Mouse (Mus musculus) hindbrain, embryonic 11.5 days (tissue): ENCODE measurements around the gene Nkx2-5. TPM values are rescaled to one million over a fixed set of nuclear protein-coding genes. Genes with fewer than 3 reads are reported as not detected.

ENCODE experiments used
- ATAC-seq: fragments of 200-750 bp; cut with Nextera tagmentation; 2 replicates; pipeline ENCODE4 v1.8.0; 2017; ENCODE audit warnings: mild to moderate bottlenecking, moderate TSS enrichment, moderate library complexity; ENCODE audit not compliant: low FRiP score
- DNase-seq: peaks from one replicate; pipeline ENCODE4 v3.0.0-alpha.2; 2015; ENCODE audit warnings: low spot score
- H3K27ac ChIP-seq: fragments of 300-500 bp; sonication (generic); 2 replicates; pipeline ENCODE4 v1.5.1; 2014; ENCODE audit warnings: mild to moderate bottlenecking, low read depth, low read length
- H3K27me3 ChIP-seq: fragments of 300-500 bp; sonication (generic); 2 replicates; pipeline ENCODE4 v1.6.1; 2014; ENCODE audit warnings: mild to moderate bottlenecking, low read length, moderate library complexity, mixed read lengths; ENCODE audit not compliant: control insufficient read depth, insufficient read depth
- H3K36me3 ChIP-seq: fragments of 300-500 bp; sonication (generic); 2 replicates; pipeline ENCODE4 v1.6.1; 2014; ENCODE audit warnings: mild to moderate bottlenecking, low read length, moderate library complexity, mixed read lengths; ENCODE audit not compliant: control insufficient read depth, insufficient read depth
- H3K4me1 ChIP-seq: fragments of 300-500 bp; sonication (generic); replicated peaks from 2 replicates; pipeline ENCODE4 v1.6.1; 2014; ENCODE audit warnings: low read length, mixed read lengths; ENCODE audit not compliant: control insufficient read depth, insufficient read depth
- H3K4me2 ChIP-seq: fragments of 300-500 bp; sonication (generic); replicated peaks from 2 replicates; pipeline ENCODE4 v1.6.1; 2014; ENCODE audit warnings: mild to moderate bottlenecking, low read depth, low read length
- H3K4me3 ChIP-seq: fragments of 300-500 bp; sonication (generic); 2 replicates; pipeline ENCODE4 v1.5.1; 2014; ENCODE audit warnings: low read depth, low read length
- H3K9ac ChIP-seq: fragments of 300-500 bp; sonication (generic); 2 replicates; pipeline ENCODE4 v1.6.1; 2014; ENCODE audit warnings: low read depth, low read length
- H3K9me3 ChIP-seq: fragments of 300-500 bp; sonication (generic); 2 replicates; pipeline ENCODE4 v1.6.1; 2016; ENCODE audit warnings: low read length; ENCODE audit not compliant: control insufficient read depth
- WGBS: fragments of 180-500 bp; shearing (Covaris S2); extraction: QIAGEN DNeasy Blood & Tissue Kit; methylation state at CpG from one replicate; pipeline ENCODE4 v1.1.7; 2014; 5-methylcytosine and 5-hydroxymethylcytosine counted together
- polyA plus RNA-seq: library from polyadenylated mRNA; unstranded; fragments of >200 nt; fragmentation: Nextera tagmentation; extraction: Ambion mirVana; gene quantifications from 2 replicates; pipeline ENCODE4 v1.2.1, GENCODE M21; 2014

Gene Nkx2-5
- polyA plus RNA-seq, 1 experiment from 2014 or later, result not detected

DNA sequence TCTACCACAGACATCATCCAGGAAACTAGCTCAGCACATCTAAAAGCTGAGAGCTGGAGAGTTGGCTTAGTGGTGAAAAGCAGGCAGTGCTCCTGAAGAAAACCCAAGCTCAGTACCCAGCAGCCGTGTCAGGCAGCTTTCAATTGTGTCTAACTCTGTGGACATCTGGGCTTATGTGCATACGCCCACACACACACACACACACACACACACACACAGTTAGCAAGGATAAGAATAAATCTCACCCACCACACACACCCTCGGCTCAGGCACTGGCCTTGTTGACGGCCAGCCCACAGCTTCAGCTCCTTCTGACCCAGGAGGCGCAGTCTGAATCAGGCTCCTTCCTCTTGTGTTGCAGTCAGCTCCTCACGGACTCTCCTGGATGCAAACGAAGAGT, 53.2 kb downstream of the Nkx2-5 start:
- Histone ChIP-seq H3K9me3 (no peaks in the 10 kb centered on the region), H3K27ac (no peak overlapping the region), H3K4me3 (no peak overlapping the region), H3K27me3 (no peaks in the 10 kb centered on the region), H3K36me3 (0 out of 2 replicates have a peak, but pooled peaks cover 5% of the 10 kb centered on the region), H3K9ac (no peak overlapping the region), H3K4me1 (no peaks in the 10 kb centered on the region), H3K4me2 (no peak overlapping the region)
- ATAC-seq (no peak), DNase-seq (no peak)
- WGBS, result 88% methylated on average over 7 of the region's 7 CpGs

DNA sequence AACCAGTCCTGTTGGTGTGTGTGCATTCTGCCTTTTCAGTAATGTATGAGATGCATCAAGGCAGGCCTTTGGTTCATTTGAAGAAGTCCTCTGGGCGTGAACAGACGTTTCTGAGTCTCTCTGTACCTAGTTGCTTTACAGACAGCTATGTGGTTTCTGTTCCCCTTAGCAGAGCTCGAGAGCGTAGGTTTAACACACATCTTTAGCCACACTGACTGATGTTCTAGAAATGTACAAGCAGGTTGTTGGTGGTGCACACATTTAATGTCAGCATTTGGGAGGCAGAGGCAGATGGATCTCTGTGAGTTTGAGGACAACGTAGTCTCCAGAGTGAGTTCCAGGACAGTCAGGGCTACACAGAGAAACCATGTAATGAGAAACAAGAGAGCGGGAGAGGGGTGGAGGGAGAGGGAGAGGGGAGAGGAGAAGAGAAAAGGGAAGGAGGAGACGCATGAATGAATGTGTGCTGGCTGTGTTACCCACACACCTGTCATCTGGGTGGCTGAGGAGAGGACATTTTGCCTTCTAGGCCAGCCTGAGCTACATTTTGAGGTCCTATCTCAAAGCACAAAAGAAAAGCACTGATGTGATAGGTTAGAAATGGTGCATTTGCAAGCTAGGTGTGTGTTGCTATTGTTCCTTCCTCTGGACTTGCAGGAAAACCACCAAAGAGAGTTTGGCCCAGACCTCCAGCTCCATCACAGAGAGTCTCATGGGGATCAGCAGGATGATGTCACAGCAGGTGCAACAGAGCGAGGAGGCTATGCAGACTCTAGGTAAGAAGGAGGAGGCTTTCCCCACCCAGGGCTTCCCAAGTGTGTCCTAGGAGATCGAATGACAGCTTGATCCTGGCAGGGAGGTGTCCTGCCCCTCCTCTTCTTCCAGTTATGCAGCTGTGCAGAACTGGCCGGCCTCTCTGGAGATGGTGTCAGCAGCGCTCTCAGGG, 54.3 kb downstream of the Nkx2-5 start:
- Histone ChIP-seq H3K27ac (no peak overlapping the region), H3K9me3 (no peaks in the 10 kb centered on the region), H3K36me3 (0 out of 2 replicates have a peak, but pooled peaks cover 5% of the 10 kb centered on the region), H3K4me3 (no peak overlapping the region), H3K27me3 (no peaks in the 10 kb centered on the region), H3K9ac (no peak overlapping the region), H3K4me1 (no peaks in the 10 kb centered on the region), H3K4me2 (no peak overlapping the region)
- 92% methylated on average over 11 of the region's 11 CpGs for WGBS
- DNase-seq (no peak), ATAC-seq (no peak)

DNA sequence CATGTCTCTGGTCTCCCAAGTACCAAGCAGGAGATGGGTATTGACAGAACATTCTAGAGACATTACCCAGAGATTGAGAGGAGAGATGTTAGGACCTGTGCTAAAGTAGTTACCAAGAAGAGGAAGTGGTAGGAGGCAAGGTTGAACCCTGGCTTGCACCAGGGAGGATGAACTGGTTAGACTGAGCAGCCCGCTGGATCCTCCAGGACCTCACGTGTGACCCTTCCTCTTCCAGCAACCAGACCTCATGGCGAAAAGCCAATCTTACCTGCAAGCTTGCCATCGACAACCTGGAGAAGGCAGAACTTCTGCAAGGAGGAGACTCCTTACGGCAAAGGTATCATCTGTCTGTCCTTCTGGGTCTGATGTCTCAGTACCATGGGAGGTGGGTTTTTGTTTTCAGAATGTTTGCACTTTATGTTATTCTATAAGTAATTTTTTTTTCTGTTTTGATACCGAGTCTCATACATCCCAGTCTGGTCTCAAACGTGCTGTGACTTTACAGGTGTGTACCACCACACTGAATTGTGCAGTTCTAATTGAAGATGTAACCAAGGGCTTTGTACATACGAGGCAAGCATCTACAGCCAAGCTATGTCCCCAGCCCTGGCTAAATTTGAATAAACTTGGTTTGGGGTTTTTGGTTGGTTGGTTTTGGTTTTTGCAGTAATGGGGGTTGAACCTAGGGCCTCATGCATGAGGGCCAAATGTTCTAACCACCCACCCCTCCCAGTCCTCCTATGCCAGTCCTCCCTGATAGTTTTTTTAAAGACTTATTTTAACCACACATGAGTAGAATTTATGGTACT, 55.1 kb downstream of the Nkx2-5 start:
- no peak overlapping the region for H3K4me3 ChIP-seq
- H3K27ac ChIP-seq, result no peak overlapping the region
- ATAC-seq (no peak), DNase-seq (no peak)
- H3K27me3 ChIP-seq, result no peaks in the 10 kb centered on the region
- H3K9me3 ChIP-seq, result no peaks in the 10 kb centered on the region
- 0 out of 2 replicates have a peak, but pooled peaks cover 5% of the 10 kb centered on the region for H3K36me3 ChIP-seq
- no peaks in the 10 kb centered on the region for H3K4me1 ChIP-seq
- 90% methylated on average over 8 of the region's 8 CpGs for WGBS
- no peak overlapping the region for H3K4me2 ChIP-seq
- no peak overlapping the region for H3K9ac ChIP-seq

DNA sequence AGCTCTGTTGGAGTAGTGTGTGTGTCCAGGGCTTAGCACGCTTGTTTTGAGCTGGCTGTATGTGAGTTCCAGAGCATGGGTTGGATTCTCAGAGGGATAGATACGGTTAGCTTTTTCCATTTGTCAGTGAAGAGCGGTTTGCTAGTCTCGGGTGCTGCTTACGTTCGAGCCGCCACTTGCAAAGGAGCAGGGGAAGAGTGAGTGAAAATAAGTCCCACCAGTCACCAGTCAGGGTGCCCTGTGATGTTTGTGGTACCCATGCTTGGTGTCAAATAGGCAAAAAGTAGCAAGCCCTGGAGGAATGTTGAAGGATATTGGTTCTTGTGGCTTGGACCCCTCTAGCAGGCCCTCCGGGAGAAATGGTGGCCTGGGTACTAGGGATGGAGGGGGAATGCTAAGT, 55.8 kb downstream of the Nkx2-5 start:
- no peak overlapping the region for H3K4me3 ChIP-seq
- H3K4me1 ChIP-seq, result no peaks in the 10 kb centered on the region
- H3K9ac ChIP-seq, result no peak overlapping the region
- no peak overlapping the region for H3K27ac ChIP-seq
- no peak for ATAC-seq
- DNase-seq, result no peak
- H3K27me3 ChIP-seq, result no peaks in the 10 kb centered on the region
- H3K4me2 ChIP-seq, result no peak overlapping the region
- 0 out of 2 replicates have a peak, but pooled peaks cover 5% of the 10 kb centered on the region for H3K36me3 ChIP-seq
- H3K9me3 ChIP-seq, result no peaks in the 10 kb centered on the region
- WGBS, result 93% methylated on average over 8 of the region's 8 CpGs

Other genes with a start within 250 kb of the Nkx2-5 start
- 123 and 126 TPM in 2 replicates for gene Atp6v0e, start 181.8 kb downstream of the Nkx2-5 start, polyA plus RNA-seq
- gene Crebrf, start 129.4 kb downstream of the Nkx2-5 start, polyA plus RNA-seq, result 4.1 and 10.2 TPM in 2 replicates
- 45.9 and 52.9 TPM in 2 replicates for gene Bnip1, start 63.9 kb downstream of the Nkx2-5 start, polyA plus RNA-seq
- 4.6 and 5.9 TPM in 2 replicates for gene Kifc5b, start 72.1 kb upstream of the Nkx2-5 start, polyA plus RNA-seq
- gene Phf1, start 88.0 kb upstream of the Nkx2-5 start, polyA plus RNA-seq, result 4.5 and 5.5 TPM in 2 replicates
- gene Cuta, start 94.6 kb upstream of the Nkx2-5 start, polyA plus RNA-seq, result 135 and 154 TPM in 2 replicates
- gene Syngap1, start 96.2 kb upstream of the Nkx2-5 start, polyA plus RNA-seq, result 3.4 and 4.7 TPM in 2 replicates
- gene Zbtb9, start 128.2 kb upstream of the Nkx2-5 start, polyA plus RNA-seq, result 10.5 and 13.2 TPM in 2 replicates
- 7.4 and 9.5 TPM in 2 replicates for gene Bak1, start 184.0 kb upstream of the Nkx2-5 start, polyA plus RNA-seq
- 1.2 and 1.3 TPM in 2 replicates for gene Itpr3, start 212.3 kb upstream of the Nkx2-5 start, polyA plus RNA-seq